ENCODE assay signal across 10 mouse cellular contexts in genomic region chr7:31034789-31035188, GRCm38 (mm10). TPM values are rescaled to one million over a fixed set of nuclear protein-coding genes. Genes with fewer than 3 reads are reported as not detected.
DNase-seq lines count a peak whose midpoint lies in the region; ATAC-seq and TF ChIP-seq lines count a peak whose summit lies in the region.
"Had no signal": no experiment of that assay in that cellular context is flagged by ENCODE, and none has a peak within 500 bp of the region (broad histone marks: within the 10 kb centered on the region; RNA-seq: fewer than 3 reads in every experiment).

No protein-coding gene starts in this region.

- H3K79me2 ChIP-seq in liver, adult 2 months (ENCODE audit: control insufficient read depth, insufficient read depth, low read length): no peaks in the 10 kb centered on the region

- WGBS in liver, adult 2 months: 68% methylated on average over 11 of the region's 11 CpGs
- WGBS in liver, embryonic 12.5 days (ENCODE audit: insufficient replicate concordance): 46% methylated on average over 11 of the region's 11 CpGs
- WGBS in stomach, postnatal 0 days: 67% methylated on average over 11 of the region's 11 CpGs
- 65% methylated on average over 11 of the region's 11 CpGs for WGBS in forebrain, embryonic 11.5 days

- no peak overlapping the region for H3K9ac ChIP-seq in liver, adult 2 months (ENCODE audit: low read depth, low read length)
- no peak overlapping the region for H3K9ac ChIP-seq in liver, embryonic 12.5 days
- H3K9ac ChIP-seq in stomach, postnatal 0 days (ENCODE audit: low read length): no peak overlapping the region
- no peak overlapping the region for H3K9ac ChIP-seq in forebrain, embryonic 11.5 days (ENCODE audit: low read length)

- TF ChIP-seq EP300 in stomach, postnatal 0 days (optimal IDR thresholded peaks at IDR 0.05): no peak

- H3K36me3 ChIP-seq in liver, adult 2 months (ENCODE audit: control insufficient read depth, insufficient read depth, low read length): no peaks in the 10 kb centered on the region
- no peaks in the 10 kb centered on the region for H3K36me3 ChIP-seq in liver, embryonic 12.5 days
- H3K36me3 ChIP-seq in E14TG2a.4 (ENCODE audit: insufficient read depth, low read length): no peaks in the 10 kb centered on the region
- H3K36me3 ChIP-seq in stomach, postnatal 0 days (ENCODE audit: control insufficient read depth, insufficient read depth, low read length): no peaks in the 10 kb centered on the region
- no peaks in the 10 kb centered on the region for H3K36me3 ChIP-seq in forebrain, embryonic 11.5 days (ENCODE audit: control insufficient read depth, insufficient read depth, low read length)

- no peaks in the 10 kb centered on the region for H3K27me3 ChIP-seq in liver, adult 2 months (ENCODE audit: control insufficient read depth, insufficient read depth, low read length)
- H3K27me3 ChIP-seq in liver, embryonic 12.5 days (replicated peaks): 0 out of 2 replicates have a peak, but pooled peaks cover 5% of the 10 kb centered on the region
- H3K27me3 ChIP-seq in E14TG2a.4 (ENCODE audit: insufficient read depth, low read length): peaks cover 5% of the 10 kb centered on the region
- no peaks in the 10 kb centered on the region for H3K27me3 ChIP-seq in stomach, postnatal 0 days (ENCODE audit: control insufficient read depth, insufficient read depth, low read length)
- H3K27me3 ChIP-seq in forebrain, embryonic 11.5 days (ENCODE audit: control insufficient read depth, insufficient read depth, low read length): no peaks in the 10 kb centered on the region

- H3K4me3 ChIP-seq in liver, adult 2 months (ENCODE audit: insufficient read depth, low read depth, low read length): no peak overlapping the region
- H3K4me3 ChIP-seq in liver, embryonic 12.5 days: no peak overlapping the region
- no peak overlapping the region for H3K4me3 ChIP-seq in E14TG2a.4 (replicated peaks; ENCODE audit: low read length)
- H3K4me3 ChIP-seq in stomach, postnatal 0 days (ENCODE audit: low read depth, low read length): no peak overlapping the region
- no peak overlapping the region for H3K4me3 ChIP-seq in forebrain, embryonic 11.5 days (ENCODE audit: low read depth, low read length)
- H3K4me3 ChIP-seq: myocyte had no signal

- no peak overlapping the region for H3K4me2 ChIP-seq in liver, embryonic 12.5 days
- no peak overlapping the region for H3K4me2 ChIP-seq in stomach, postnatal 0 days (replicated peaks; ENCODE audit: low read depth)
- H3K4me2 ChIP-seq in forebrain, embryonic 11.5 days (ENCODE audit: low read depth, low read length, severe bottlenecking): no peak overlapping the region

- no peaks in the 10 kb centered on the region for H3K4me1 ChIP-seq in liver, adult 2 months (ENCODE audit: control insufficient read depth, insufficient read depth, low read length)
- peaks cover 25% of the 10 kb centered on the region for H3K4me1 ChIP-seq in liver, embryonic 12.5 days
- peaks cover 41% of the 10 kb centered on the region for H3K4me1 ChIP-seq in E14TG2a.4 (replicated peaks; ENCODE audit: low read depth, low read length)
- no peaks in the 10 kb centered on the region for H3K4me1 ChIP-seq in stomach, postnatal 0 days (replicated peaks; ENCODE audit: control insufficient read depth, insufficient read depth)
- no peaks in the 10 kb centered on the region for H3K4me1 ChIP-seq in forebrain, embryonic 11.5 days (replicated peaks; ENCODE audit: control insufficient read depth, insufficient read depth, low read length)

- ATAC-seq in liver, embryonic 12.5 days: no peak; the same call in 1 of the 2 replicates
- ATAC-seq in stomach, postnatal 0 days (ENCODE audit: low FRiP score, low TSS enrichment): no peak
- no peak for ATAC-seq in forebrain, embryonic 11.5 days (replicated peaks; ENCODE audit: low FRiP score)

- TF ChIP-seq CTCF in liver, adult 2 months (IDR thresholded peaks at IDR 0.05; ENCODE audit: low read depth, low read length): peak; percentile 72
- peak; percentile 49 for TF ChIP-seq CTCF in E14TG2a.4 (conservative IDR thresholded peaks at IDR 0.05; ENCODE audit: low read length)
- peak; percentile 51 for TF ChIP-seq CTCF in stomach, postnatal 0 days (IDR thresholded peaks at IDR 0.05; ENCODE audit: low read depth)

- peak; percentile 18 for DNase-seq in liver, adult 2 months (ENCODE audit: extremely low read depth, low read depth, low spot score)
- peak; percentile 31 for DNase-seq in brain, adult 2 months (ENCODE audit: low read depth, low spot score)
- no peak for DNase-seq in stomach, postnatal 0 days (ENCODE audit: low spot score)
- no peak for DNase-seq in forebrain, embryonic 11.5 days (ENCODE audit: low spot score)
- DNase-seq in layer of hippocampus, postnatal 10 days (ENCODE audit: low spot score in 2 of 2): no peak
- DNase-seq: adrenal gland, postnatal 25 days; kidney, adult 18-20 months had no signal

- no peak overlapping the region for H3K27ac ChIP-seq in liver, adult 2 months (replicated peaks; ENCODE audit: insufficient read depth, low read depth, low read length)
- no peak overlapping the region for H3K27ac ChIP-seq in liver, embryonic 12.5 days
- no peak overlapping the region for H3K27ac ChIP-seq in stomach, postnatal 0 days (replicated peaks)
- no peak overlapping the region for H3K27ac ChIP-seq in forebrain, embryonic 11.5 days (ENCODE audit: low read depth, low read length)

- no peak for TF ChIP-seq POLR2A in liver, adult 2 months (IDR thresholded peaks at IDR 0.05; ENCODE audit: extremely low read depth, insufficient read depth, low read length)

- no peaks in the 10 kb centered on the region for H3K9me3 ChIP-seq in liver, embryonic 12.5 days (replicated peaks)
- H3K9me3 ChIP-seq in E14TG2a.4 (ENCODE audit: low read length): no peaks in the 10 kb centered on the region
- no peaks in the 10 kb centered on the region for H3K9me3 ChIP-seq in stomach, postnatal 0 days (ENCODE audit: control insufficient read depth, low read length)
- no peaks in the 10 kb centered on the region for H3K9me3 ChIP-seq in forebrain, embryonic 11.5 days (ENCODE audit: control insufficient read depth, low read length)

RNA-seq across cellular contexts. Expression of gene Fxyd5, which starts 7.5 kb away (rescaled TPM):
- total RNA-seq in liver, adult 2 months (2014; rRNA removed): 3.6 and 3.8 TPM in 2 replicates
- 5.4 and 7.8 TPM in 2 replicates for polyA plus RNA-seq in liver, adult 2 months (2012; rRNA removed)
- polyA plus RNA-seq in liver, embryonic 12.5 days (2016; fragmentation: Nextera tagmentation; extraction: Ambion mirVana): 19.0 and 22.3 TPM in 2 replicates
- polyA plus RNA-seq in stomach, postnatal 0 days (2015; fragmentation: Nextera tagmentation; extraction: Ambion mirVana): 13.3 and 16.0 TPM in 2 replicates
- polyA plus RNA-seq in forebrain, embryonic 11.5 days (2014; fragmentation: Nextera tagmentation; extraction: Ambion mirVana): 10.2 and 12.9 TPM in 2 replicates
- 10 to 100 TPM; 35.9 to 36.5 TPM for total RNA-seq in layer of hippocampus, postnatal 10 days (2021)

RNA-seq across cellular contexts. Expression of gene Fxyd7, which starts 16.5 kb away (rescaled TPM):
- total RNA-seq in liver, adult 2 months (2014; rRNA removed): 0.47 TPM in 1 of 2 replicates, not detected in the other
- 0.40 and 0.92 TPM in 2 replicates for polyA plus RNA-seq in liver, adult 2 months (2012; rRNA removed)
- polyA plus RNA-seq in liver, embryonic 12.5 days (2016; fragmentation: Nextera tagmentation; extraction: Ambion mirVana): 0.45 and 0.55 TPM in 2 replicates
- 19.9 and 20.3 TPM in 2 replicates for polyA plus RNA-seq in stomach, postnatal 0 days (2015; fragmentation: Nextera tagmentation; extraction: Ambion mirVana)
- 4.1 and 4.9 TPM in 2 replicates for polyA plus RNA-seq in forebrain, embryonic 11.5 days (2014; fragmentation: Nextera tagmentation; extraction: Ambion mirVana)
- total RNA-seq in layer of hippocampus, postnatal 10 days (2021): 100 to 1,000 TPM; 376 to 407 TPM
- polyA plus RNA-seq: myocyte had no signal

RNA-seq across cellular contexts. Expression of gene Fxyd1, which starts 22.2 kb away (rescaled TPM):
- total RNA-seq in liver, adult 2 months (2014; rRNA removed): 127 and 154 TPM in 2 replicates
- 1,507 and 1,555 TPM in 2 replicates for polyA plus RNA-seq in liver, adult 2 months (2012; rRNA removed)
- polyA plus RNA-seq in liver, embryonic 12.5 days (2016; fragmentation: Nextera tagmentation; extraction: Ambion mirVana): 28.2 and 28.3 TPM in 2 replicates
- 177 and 187 TPM in 2 replicates for polyA plus RNA-seq in stomach, postnatal 0 days (2015; fragmentation: Nextera tagmentation; extraction: Ambion mirVana)
- polyA plus RNA-seq in forebrain, embryonic 11.5 days (2014; fragmentation: Nextera tagmentation; extraction: Ambion mirVana): 2.9 and 4.0 TPM in 2 replicates
- total RNA-seq in layer of hippocampus, postnatal 10 days (2021): 10 to 100 TPM; 67.2 to 69.2 TPM

RNA-seq across cellular contexts. Expression of gene Lgi4, which starts 24.4 kb away (rescaled TPM):
- 0.07 and 0.18 TPM in 2 replicates for total RNA-seq in liver, adult 2 months (2014; rRNA removed)
- polyA plus RNA-seq in liver, adult 2 months (2012; rRNA removed): 0.04 and 0.09 TPM in 2 replicates
- 0.06 and 0.19 TPM in 2 replicates for polyA plus RNA-seq in liver, embryonic 12.5 days (2016; fragmentation: Nextera tagmentation; extraction: Ambion mirVana)
- 0.46 and 0.87 TPM in 2 replicates for polyA plus RNA-seq in stomach, postnatal 0 days (2015; fragmentation: Nextera tagmentation; extraction: Ambion mirVana)
- 0.36 and 0.44 TPM in 2 replicates for polyA plus RNA-seq in forebrain, embryonic 11.5 days (2014; fragmentation: Nextera tagmentation; extraction: Ambion mirVana)
- 10 to 100 TPM; 13.2 to 15.5 TPM for total RNA-seq in layer of hippocampus, postnatal 10 days (2021)
- polyA plus RNA-seq: myocyte had no signal

RNA-seq across cellular contexts. Expression of gene Fxyd3, which starts 41.7 kb away (rescaled TPM):
- total RNA-seq in liver, adult 2 months (2014; rRNA removed): 0.27 and 0.46 TPM in 2 replicates
- 0.50 and 0.83 TPM in 2 replicates for polyA plus RNA-seq in liver, adult 2 months (2012; rRNA removed)
- polyA plus RNA-seq in liver, embryonic 12.5 days (2016; fragmentation: Nextera tagmentation; extraction: Ambion mirVana): 0.67 and 0.86 TPM in 2 replicates
- polyA plus RNA-seq in stomach, postnatal 0 days (2015; fragmentation: Nextera tagmentation; extraction: Ambion mirVana): 1,122 and 1,152 TPM in 2 replicates
- polyA plus RNA-seq in forebrain, embryonic 11.5 days (2014; fragmentation: Nextera tagmentation; extraction: Ambion mirVana): 2.0 and 3.3 TPM in 2 replicates
- total RNA-seq in layer of hippocampus, postnatal 10 days (2021): 1 to 10 TPM in 1 of 2 experiments, not detected in 1; 1.2 TPM

Comparison
In these comparisons a context has a peak if more than half of its experiments do, and no peak if none do; other contexts are left out.
1. DNase-seq: peak in liver, adult 2 months (single experiment) and brain, adult 2 months (single experiment); none in stomach, postnatal 0 days (single experiment), forebrain, embryonic 11.5 days (single experiment) and layer of hippocampus, postnatal 10 days (0 of 2).
2. Peak in every context shown above with its lines, with median percentiles within 50 percentile points of each other: CTCF ChIP-seq.